Mouse (Mus musculus) T-cell, adult 2 months (primary cell): ENCODE measurements around the gene Frzb.
"Not testable (repeated sequence)": the region's sequence is repeated elsewhere in the genome, so short reads cannot be mapped to it uniquely, and the experiment has no call there.

ENCODE experiments used
- DNase-seq: peaks from one replicate; pipeline ENCODE4 v3.0.0; 2022; ENCODE audit warnings: low spot score

Gene Frzb

GRCm38 (mm10) chr2:80447291-80447791 is at the start of gene Frzb:
TSS of gene Frzb (minus strand) at chr2:80447625.
- no peak for DNase-seq

- not testable (repeated sequence) for DNase-seq
These were observed 47.9 kb upstream of the Frzb start for GRCm38 (mm10) chr2:80495304-80495703.

GRCm38 (mm10) chr2:80486851-80487250 is 39.4 kb upstream of the Frzb start:
- DNase-seq = no peak

- DNase-seq = no peak
These were observed 37.5 kb upstream of the Frzb start for GRCm38 (mm10) chr2:80484951-80485350.

GRCm38 (mm10) chr2:80475831-80476230 is 28.4 kb upstream of the Frzb start:
- no peak for DNase-seq

- no peak for DNase-seq
These were observed 26.9 kb upstream of the Frzb start for GRCm38 (mm10) chr2:80474247-80474796.

GRCm38 (mm10) chr2:80465991-80466821 is 18.8 kb upstream of the Frzb start:
- no peak for DNase-seq

- DNase-seq = no peak
These were observed 14.4 kb upstream of the Frzb start for GRCm38 (mm10) chr2:80461827-80462226.

GRCm38 (mm10) chr2:80448231-80448630 is 806 bp upstream of the Frzb start:
- no peak for DNase-seq

GRCm38 (mm10) chr2:80446308-80447151 is 895 bp downstream of the Frzb start:
- no peak for DNase-seq

- DNase-seq = no peak
These were observed 1.5 kb downstream of the Frzb start for GRCm38 (mm10) chr2:80445926-80446307.

- DNase-seq = no peak
These were observed 1.9 kb downstream of the Frzb start for GRCm38 (mm10) chr2:80445491-80445890.

GRCm38 (mm10) chr2:80444418-80445365 is 2.7 kb downstream of the Frzb start:
- no peak for DNase-seq

- DNase-seq = no peak
These were observed 3.5 kb downstream of the Frzb start for GRCm38 (mm10) chr2:80443962-80444361.

GRCm38 (mm10) chr2:80441386-80441785 is 6.0 kb downstream of the Frzb start:
- no peak for DNase-seq

GRCm38 (mm10) chr2:80438854-80439253 is 8.6 kb downstream of the Frzb start:
- DNase-seq = no peak

- DNase-seq = no peak
These were observed 10.0 kb downstream of the Frzb start for GRCm38 (mm10) chr2:80437401-80437800.

GRCm38 (mm10) chr2:80434783-80435572 is 12.4 kb downstream of the Frzb start:
- DNase-seq = no peak

- DNase-seq = no peak
These were observed 14.1 kb downstream of the Frzb start for GRCm38 (mm10) chr2:80433254-80433876.
